Mouse (Mus musculus): Measurements from ENCODE around the gene Rtp4. TPM values are rescaled to one million over a fixed set of nuclear protein-coding genes. Genes with fewer than 3 reads are reported as not detected.

The Rtp4 gene
- total RNA-seq, 2 experiments from 2014 or later, result 7.9 to 40.5 TPM

DNA sequence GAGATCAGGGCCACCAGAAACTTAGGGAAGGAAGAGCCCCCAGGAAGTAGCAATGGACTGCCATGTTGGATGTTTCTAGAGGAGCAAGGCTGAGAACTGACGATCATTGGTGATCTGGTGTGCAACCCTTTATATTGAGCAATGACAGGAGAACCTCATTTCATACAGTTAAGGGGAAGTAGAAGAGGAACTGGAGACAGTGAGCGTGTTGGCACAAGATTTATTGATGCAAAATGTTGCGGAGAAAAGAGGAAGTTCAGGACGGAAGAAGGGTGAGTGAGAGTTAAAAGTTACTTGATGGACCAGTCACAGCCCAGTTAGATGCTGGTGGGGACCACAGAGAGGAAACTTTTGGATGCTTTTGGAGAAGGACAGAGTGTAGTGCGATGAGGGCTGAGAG lies 37.1 kb downstream of the Rtp4 start:
- no peak for ATAC-seq (replicated peaks; ENCODE audit: low FRiP score, poor library complexity, severe bottlenecking)

GRCm38 (mm10) chr16:23557669-23558068 lies 37.6 kb downstream of the Rtp4 start:
- ATAC-seq (replicated peaks; ENCODE audit: low FRiP score, poor library complexity, severe bottlenecking), result no peak

DNA sequence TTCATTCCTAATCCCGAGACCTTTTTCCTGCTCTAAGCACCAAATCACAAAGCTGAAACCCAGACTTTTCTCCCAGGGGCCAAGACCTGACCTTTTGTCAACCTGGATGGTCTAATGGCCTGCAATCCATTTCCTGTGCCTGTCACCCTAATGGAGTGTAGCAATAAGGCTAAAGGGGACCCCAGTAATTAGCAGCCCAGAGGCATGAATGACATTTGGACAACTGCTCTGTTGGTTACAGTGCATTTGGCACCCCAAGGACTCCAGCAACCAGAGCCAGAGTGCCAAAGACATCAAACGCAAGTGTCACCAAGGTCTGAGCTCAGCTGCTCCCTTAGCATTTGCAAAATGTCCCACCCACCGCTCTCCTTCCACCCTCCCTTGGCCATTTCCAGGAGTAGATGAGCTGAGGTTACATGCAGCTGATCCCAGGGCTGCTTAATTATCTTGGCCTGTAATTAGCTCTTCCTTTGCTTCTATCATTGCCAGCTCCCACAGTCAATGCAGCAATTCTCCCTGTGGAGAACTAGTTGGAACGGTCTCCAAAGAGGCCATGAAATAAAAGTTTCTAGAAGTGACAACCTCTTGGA lies 48.4 kb downstream of the Rtp4 start:
- ATAC-seq (replicated peaks; ENCODE audit: low FRiP score, poor library complexity, severe bottlenecking), result no peak

GRCm38 (mm10) chr16:23574561-23574960 lies 54.5 kb downstream of the Rtp4 start:
- ATAC-seq (replicated peaks; ENCODE audit: low FRiP score, poor library complexity, severe bottlenecking), result no peak

DNA sequence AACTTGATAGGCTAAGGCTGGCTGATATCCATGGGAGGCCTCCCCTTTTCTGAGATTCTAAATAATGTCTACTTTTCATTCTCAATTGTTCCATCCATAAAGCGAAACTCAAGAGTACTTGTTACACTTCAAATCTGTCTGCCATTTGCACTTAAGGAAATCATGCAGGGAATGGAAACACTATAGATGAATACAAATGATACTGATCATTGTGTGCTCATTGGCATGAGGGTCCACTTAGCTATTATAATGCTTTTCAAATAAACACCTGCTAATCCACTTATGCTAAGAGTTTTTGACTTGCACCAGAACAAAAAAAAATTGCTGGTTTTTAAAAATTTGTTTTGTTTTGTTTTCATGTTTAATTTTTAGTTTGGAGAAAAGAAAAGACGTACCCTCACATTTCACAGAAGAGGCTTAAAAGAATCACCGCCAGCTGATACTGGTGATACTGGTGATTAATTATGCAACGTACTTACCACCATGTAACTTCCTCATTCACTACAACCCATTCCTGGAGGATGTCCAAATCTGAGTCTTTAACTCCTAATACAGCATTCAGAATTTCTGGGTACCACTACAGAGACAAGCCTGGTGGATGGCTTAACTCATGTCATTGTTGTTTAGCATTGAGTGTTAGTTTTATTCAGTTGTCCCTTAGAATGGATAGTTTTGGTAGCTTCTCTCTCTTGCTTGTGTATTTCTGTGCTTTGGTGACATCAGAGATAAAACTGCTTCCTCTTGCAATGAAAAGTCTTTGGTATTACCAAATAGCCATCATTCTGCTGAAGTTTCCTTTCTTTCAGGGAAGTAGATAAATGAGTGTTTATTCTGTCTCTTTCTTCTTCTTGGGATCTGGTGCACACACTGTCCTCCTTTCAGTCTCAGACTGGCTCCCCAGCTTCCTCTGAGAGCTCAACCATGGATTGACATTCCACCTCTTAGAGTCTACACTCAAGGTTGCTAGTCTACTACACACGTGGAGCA lies 71.3 kb downstream of the Rtp4 start:
- no peak for ATAC-seq (replicated peaks; ENCODE audit: low FRiP score, poor library complexity, severe bottlenecking)

- no peak for ATAC-seq (replicated peaks; ENCODE audit: low FRiP score, poor library complexity, severe bottlenecking)
Observed at GRCm38 (mm10) chr16:23592501-23592900, 72.4 kb downstream of the Rtp4 start.

DNA sequence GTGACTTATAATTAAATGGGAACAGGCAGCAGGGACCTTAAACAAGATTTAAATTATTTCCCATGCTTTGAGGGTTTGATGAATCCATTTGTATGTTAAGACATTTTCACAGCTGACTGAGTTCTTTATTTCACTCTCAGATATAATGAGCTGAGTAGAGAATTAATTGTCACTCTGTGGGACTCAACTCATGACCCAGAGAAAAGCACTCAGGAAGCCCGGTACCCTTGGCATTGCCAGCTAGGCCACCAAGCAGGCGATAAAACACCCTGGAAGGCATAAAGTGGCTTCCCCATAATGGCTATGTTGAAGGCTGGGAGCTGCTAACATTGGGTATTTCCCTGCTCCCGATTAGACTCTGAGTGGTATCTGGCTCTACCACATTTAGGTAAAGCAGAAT lies 76.6 kb downstream of the Rtp4 start:
- no peak for ATAC-seq (replicated peaks; ENCODE audit: low FRiP score, poor library complexity, severe bottlenecking)

- ATAC-seq (replicated peaks; ENCODE audit: low FRiP score, poor library complexity, severe bottlenecking), result no peak
Observed at GRCm38 (mm10) chr16:23597968-23598367, 77.9 kb downstream of the Rtp4 start.

- ATAC-seq (replicated peaks; ENCODE audit: low FRiP score, poor library complexity, severe bottlenecking), result no peak
Observed at GRCm38 (mm10) chr16:23606220-23606619, 86.1 kb downstream of the Rtp4 start.

DNA sequence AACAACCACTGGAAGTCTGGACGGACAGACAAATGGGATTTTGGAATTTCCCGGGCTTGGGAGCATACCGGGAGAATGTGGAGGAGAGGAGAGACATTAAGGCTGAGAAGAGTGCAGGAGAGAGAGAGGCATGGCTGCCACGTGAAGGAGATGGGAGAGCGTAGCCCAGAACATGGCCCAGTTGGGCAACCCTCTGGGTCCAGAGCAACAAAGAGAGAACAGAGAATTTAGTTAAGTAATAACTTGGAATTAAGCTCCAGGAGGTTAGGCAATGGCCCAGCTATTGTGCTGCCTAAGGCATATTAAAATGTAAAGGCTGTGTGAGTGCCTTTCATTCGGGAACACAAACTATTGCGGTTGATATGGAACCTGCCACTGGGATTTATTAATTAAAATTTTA lies 86.6 kb downstream of the Rtp4 start:
- no peak for ATAC-seq (replicated peaks; ENCODE audit: low FRiP score, poor library complexity, severe bottlenecking)

DNA sequence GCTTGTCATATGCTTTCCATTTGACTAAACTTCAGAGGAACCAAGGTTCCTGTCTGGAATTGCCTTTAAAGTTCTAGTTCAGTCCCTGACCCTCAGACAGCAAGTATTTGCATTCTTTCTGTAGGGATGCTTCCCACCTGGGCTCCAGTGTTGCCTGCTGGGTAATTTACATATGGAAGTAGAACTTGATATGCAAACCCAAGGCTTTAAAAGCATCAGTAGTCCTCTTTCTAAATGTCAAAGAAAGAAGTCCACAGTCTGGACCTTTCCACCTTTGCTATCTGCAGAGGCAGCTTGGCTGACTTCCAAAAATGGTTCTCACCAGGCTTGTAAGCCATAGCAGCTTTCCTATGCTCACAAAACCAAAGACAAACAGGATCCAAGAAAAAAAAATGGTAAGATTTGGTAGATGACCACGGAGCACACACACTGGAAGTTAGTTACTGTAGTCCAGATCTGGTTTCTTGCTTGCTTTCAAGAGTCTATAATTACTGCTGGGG lies 87.9 kb downstream of the Rtp4 start:
- no peak for ATAC-seq (replicated peaks; ENCODE audit: low FRiP score, poor library complexity, severe bottlenecking)

- 0 out of 2 replicates have a peak, but pooled peaks have one; percentile 35 for ATAC-seq (replicated peaks; ENCODE audit: low FRiP score, poor library complexity, severe bottlenecking)
Observed at GRCm38 (mm10) chr16:23609748-23610185, 89.7 kb downstream of the Rtp4 start.

GRCm38 (mm10) chr16:23624205-23624604 lies 104.1 kb downstream of the Rtp4 start:
- ATAC-seq (replicated peaks; ENCODE audit: low FRiP score, poor library complexity, severe bottlenecking), result no peak

- no peak for ATAC-seq (replicated peaks; ENCODE audit: low FRiP score, poor library complexity, severe bottlenecking)
Observed at GRCm38 (mm10) chr16:23631531-23631930, 111.4 kb downstream of the Rtp4 start.

DNA sequence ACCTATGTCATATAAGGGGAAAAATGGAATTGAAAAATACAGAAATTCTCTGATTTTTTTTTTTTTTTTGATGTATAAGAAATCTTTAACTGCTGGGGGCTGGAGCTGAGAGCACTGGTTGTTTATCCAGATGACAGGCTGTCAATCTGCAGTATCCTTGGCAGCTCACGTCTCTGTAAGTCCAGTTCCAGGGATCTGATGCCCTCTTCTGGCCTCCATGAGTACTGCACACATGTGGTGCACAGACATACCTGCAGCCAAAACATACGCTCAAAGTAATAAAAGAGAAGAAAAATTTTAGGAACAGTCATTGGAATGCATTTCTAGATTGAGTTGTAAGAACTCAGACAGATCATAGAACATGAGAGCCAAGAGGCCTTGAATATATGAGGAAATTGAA lies 112.6 kb downstream of the Rtp4 start:
- ATAC-seq (replicated peaks; ENCODE audit: low FRiP score, poor library complexity, severe bottlenecking), result no peak

DNA sequence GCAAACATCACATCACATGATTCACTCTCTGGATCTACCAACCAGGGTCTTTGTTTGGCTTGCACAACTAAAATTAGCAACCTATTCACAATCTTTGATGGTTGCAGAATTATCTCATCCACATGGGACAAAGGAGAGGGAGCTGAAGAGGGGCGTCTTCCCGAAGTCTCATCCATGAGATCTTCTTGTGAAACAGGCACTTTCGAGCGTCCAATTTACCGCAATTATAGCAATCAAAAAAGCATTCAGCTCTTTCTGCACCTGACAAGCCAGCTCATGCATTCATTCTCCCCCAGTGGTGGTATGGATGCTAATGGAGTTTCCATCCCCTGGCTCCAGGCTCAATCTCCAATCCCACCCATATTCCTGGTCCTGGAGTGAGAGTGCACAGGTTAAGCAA lies 132.9 kb downstream of the Rtp4 start:
- ATAC-seq (replicated peaks; ENCODE audit: low FRiP score, poor library complexity, severe bottlenecking), result no peak

DNA sequence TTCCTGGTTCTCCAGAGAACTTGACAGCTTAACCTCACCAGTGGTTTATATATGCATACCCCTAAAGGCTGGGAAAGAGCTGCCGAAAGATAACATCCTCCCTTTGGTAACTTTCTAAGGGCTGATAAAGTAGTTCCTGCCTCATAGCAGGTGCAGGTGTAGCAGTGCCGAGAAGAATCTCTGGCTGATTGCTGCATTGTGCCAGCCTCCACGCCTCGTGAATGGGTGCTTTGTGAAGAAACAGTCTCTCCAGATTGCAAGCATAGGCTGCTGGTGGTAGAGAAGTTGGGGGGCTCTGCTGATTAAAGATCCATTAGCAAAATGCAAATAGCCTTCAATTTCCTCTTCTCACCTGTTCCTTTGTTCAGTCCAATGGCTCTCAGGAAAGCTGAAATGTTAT lies 133.4 kb downstream of the Rtp4 start:
- ATAC-seq (replicated peaks; ENCODE audit: low FRiP score, poor library complexity, severe bottlenecking), result no peak

DNA sequence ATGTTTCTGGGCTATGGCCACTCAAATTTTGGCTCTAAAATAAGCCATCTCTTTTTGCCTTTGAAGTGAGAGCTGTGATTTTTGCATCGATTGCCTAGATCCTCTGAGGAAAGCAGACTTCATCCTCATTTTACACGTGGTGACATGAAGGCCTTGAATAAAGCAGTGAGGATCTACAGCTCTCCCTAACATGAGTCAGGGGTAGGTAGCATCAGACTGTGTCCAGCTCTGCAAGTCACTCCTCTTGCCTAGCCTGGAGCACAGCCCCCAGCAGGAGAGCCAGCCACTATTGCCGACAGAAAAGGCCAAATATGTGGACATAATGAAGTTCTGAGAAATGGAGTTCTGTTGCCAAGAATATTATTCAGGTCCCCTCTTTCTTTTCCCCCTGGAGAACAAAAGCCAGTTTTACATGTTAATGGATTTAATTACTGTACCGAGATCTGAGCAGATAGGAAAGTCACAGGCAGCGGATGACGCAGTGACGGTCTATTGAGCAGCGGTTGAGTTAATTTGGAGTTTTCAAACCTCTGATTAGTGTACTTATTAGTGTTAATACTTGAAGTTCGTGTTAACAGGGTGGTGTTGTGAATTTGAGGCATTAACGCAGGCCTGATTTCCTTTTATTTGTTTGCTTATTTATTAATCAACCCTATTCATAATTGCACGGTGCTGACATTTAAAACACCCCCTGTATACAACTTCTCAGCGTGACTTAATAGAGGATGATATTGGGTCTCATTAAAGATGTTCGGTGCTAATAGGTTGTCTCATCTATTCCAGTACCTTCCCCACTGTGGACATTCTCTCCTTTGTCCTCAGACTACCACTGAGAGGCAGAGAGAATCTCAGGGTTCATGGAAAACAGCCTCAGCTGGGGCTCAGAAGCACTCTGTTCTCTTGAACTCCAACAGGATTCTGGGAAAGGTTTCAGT lies 139.8 kb downstream of the Rtp4 start:
- ATAC-seq (replicated peaks; ENCODE audit: low FRiP score, poor library complexity, severe bottlenecking), result no peak
